Mouse (Mus musculus) intestine, embryonic 14.5 days (tissue): ENCODE measurements at regions not wholly inside any gene's neighbourhood (a gene's known extent, or its start where the extent isn't known, plus 50 kb on each side); places are given as distances from the start of the nearest gene placed in this dataset.

Experiments used
- ATAC-seq: fragments of 200-750 bp; cut with Nextera tagmentation; replicated peaks from 2 replicates; pipeline ENCODE4 v1.8.0; 2017; ENCODE audit warnings: low read depth, moderate number of reproducible peaks, moderate TSS enrichment, moderate library complexity; ENCODE audit not compliant: low FRiP score, low TSS enrichment
- DNase-seq: peaks from one replicate; pipeline ENCODE4 v3.0.0-alpha.2; 2018; ENCODE audit warnings: low spot score
- H3K27ac ChIP-seq: fragments of 300-500 bp; sonication (generic); 2 replicates; pipeline ENCODE4 v1.5.1; 2014; ENCODE audit warnings: low read depth, mild to moderate bottlenecking, control low read depth
- H3K27me3 ChIP-seq: fragments of 300-500 bp; sonication (generic); replicated peaks from 2 replicates; pipeline ENCODE4 v1.6.1; 2014; ENCODE audit warnings: low read length, control low read depth; ENCODE audit not compliant: control insufficient read depth, insufficient read depth
- H3K36me3 ChIP-seq: fragments of 300-500 bp; sonication (generic); 2 replicates; pipeline ENCODE4 v1.6.1; 2014; ENCODE audit warnings: low read length, control low read depth; ENCODE audit not compliant: control insufficient read depth, insufficient read depth
- H3K4me1 ChIP-seq: fragments of 300-500 bp; sonication (generic); replicated peaks from 2 replicates; pipeline ENCODE4 v1.6.1; 2014; ENCODE audit warnings: low read length, control low read depth, mixed read lengths; ENCODE audit not compliant: control insufficient read depth, insufficient read depth
- H3K4me2 ChIP-seq: fragments of 300-500 bp; sonication (generic); 2 replicates; pipeline ENCODE4 v1.6.1; 2014; ENCODE audit warnings: low read length
- H3K4me3 ChIP-seq: fragments of 300-500 bp; sonication (generic); 2 replicates; pipeline ENCODE4 v1.5.1; 2014; ENCODE audit warnings: low read depth, low read length, control low read depth, mixed read lengths
- H3K9ac ChIP-seq: fragments of 300-500 bp; sonication (generic); 2 replicates; pipeline ENCODE4 v1.6.1; 2014; ENCODE audit warnings: mild to moderate bottlenecking, low read length
- H3K9me3 ChIP-seq: fragments of 300-500 bp; sonication (generic); 2 replicates; pipeline ENCODE4 v1.6.1; 2016; ENCODE audit warnings: low read length, control low read depth; ENCODE audit not compliant: control insufficient read depth
- WGBS: fragments of 180-500 bp; shearing (Covaris S2); extraction: QIAGEN DNeasy Blood & Tissue Kit; methylation state at CpG from one replicate; pipeline ENCODE4 v1.1.7; 2014; 5-methylcytosine and 5-hydroxymethylcytosine counted together

DNA sequence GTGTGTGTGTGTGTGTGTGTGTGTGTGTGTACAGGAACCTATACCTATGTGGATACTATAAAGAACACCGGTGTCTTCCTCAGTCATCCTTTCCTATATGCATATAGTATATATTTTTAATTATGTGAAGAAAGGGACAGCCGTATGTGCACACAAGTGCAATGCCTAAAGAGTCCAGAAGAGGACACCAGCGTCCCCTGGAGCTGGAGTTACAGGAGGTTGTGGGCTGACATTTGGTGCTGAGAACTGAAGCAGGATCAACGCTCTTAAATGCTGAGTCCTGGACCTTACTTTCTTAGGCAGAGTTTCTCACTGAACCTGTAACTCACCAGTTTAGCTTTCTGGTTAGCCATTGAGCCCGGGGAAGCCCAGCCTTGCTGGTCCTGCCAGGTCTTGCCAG is 114.9 kb upstream of the Dapk1 start:
- no peak overlapping the region for H3K9ac ChIP-seq
- 92% methylated on average over 5 of the region's 5 CpGs for WGBS
- DNase-seq: no peak
- no peaks in the 10 kb centered on the region for H3K36me3 ChIP-seq
- no peak for ATAC-seq
- no peak overlapping the region for H3K4me2 ChIP-seq
- 0 out of 2 replicates have a peak, but pooled peaks cover 3% of the 10 kb centered on the region for H3K9me3 ChIP-seq
- H3K4me3 ChIP-seq: no peak overlapping the region
- H3K27ac ChIP-seq: 0 out of 2 replicates have a peak overlapping the region, but pooled peaks have one; percentile 94
- H3K4me1 ChIP-seq: peaks cover 17% of the 10 kb centered on the region
- no peaks in the 10 kb centered on the region for H3K27me3 ChIP-seq

DNA sequence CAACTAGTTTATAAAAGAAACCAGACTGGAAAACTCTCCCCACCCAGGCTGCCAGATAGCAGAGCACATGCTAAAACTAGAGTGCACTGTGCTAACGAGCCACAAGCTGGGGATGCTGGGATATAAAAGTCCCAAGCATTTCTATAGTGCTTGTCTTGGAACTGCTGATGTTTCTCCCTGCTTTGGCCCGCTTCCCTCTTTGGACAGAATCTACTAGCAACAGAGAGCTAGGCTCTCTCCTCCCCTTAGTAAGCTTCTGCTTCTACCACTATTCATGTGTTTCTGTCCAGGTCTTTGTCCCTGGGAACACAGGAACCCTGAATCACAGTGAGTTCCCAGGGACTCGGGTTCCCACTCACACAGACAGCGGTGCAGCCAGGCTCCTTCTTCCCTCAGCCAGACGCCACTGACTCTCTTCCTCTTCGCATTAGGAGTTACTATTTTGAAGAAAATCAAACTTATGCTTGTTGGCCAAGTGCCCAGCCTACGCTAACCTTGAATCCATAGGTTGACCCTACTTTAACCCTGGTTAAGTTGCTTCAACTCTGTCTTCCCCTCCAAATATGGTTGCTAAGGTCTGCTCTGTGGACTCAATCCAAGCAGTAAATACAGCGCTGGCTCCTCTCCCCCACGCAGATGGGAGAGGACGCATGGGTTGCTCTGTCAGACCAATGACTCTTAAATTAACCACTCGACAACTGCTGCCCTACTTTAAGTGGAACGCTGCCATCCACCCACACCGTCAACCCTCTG is 113.4 kb upstream of the Dapk1 start:
- 34% methylated on average over 13 of the region's 13 CpGs for WGBS
- peak overlapping the region; percentile 29 for H3K9ac ChIP-seq
- H3K4me3 ChIP-seq: no peak overlapping the region
- H3K9me3 ChIP-seq: 0 out of 2 replicates have a peak, but pooled peaks cover 3% of the 10 kb centered on the region
- peak overlapping the region; percentile 94 for H3K27ac ChIP-seq
- peak; percentile 73 for DNase-seq
- peak; percentile 74 for ATAC-seq
- H3K4me2 ChIP-seq: 0 out of 2 replicates have a peak overlapping the region, but pooled peaks have one; percentile 15
- no peaks in the 10 kb centered on the region for H3K36me3 ChIP-seq
- peaks cover 17% of the 10 kb centered on the region for H3K4me1 ChIP-seq
- no peaks in the 10 kb centered on the region for H3K27me3 ChIP-seq

DNA sequence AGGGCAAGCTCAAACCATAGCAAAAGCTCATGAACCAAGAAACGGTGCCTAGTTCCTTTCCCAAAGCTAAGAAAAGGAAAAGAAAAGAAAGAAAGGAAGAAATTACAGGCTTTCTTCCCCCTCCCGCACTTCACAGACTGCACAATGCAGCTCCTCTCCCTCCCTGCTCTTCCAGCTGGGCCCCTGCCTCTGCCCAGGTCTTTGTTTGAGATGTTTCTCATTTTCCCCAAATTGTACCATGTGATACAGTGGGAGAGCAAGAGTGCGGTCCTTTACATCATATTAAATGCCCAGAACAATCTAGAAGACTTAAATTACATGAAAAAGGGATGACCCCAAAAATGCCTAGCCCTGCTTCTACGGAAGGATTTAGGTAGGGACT is 112.9 kb upstream of the Dapk1 start:
- ATAC-seq (peak; percentile 53), DNase-seq (no peak)
- peak overlapping the region; percentile 94 for H3K27ac ChIP-seq
- H3K9me3 ChIP-seq: 0 out of 2 replicates have a peak, but pooled peaks cover 3% of the 10 kb centered on the region
- H3K4me2 ChIP-seq: no peak overlapping the region
- H3K36me3 ChIP-seq: no peaks in the 10 kb centered on the region
- H3K27me3 ChIP-seq: no peaks in the 10 kb centered on the region
- peak overlapping the region; percentile 29 for H3K9ac ChIP-seq
- 54% methylated on average over 4 of the region's 4 CpGs for WGBS
- H3K4me3 ChIP-seq: no peak overlapping the region
- peaks cover 17% of the 10 kb centered on the region for H3K4me1 ChIP-seq

DNA sequence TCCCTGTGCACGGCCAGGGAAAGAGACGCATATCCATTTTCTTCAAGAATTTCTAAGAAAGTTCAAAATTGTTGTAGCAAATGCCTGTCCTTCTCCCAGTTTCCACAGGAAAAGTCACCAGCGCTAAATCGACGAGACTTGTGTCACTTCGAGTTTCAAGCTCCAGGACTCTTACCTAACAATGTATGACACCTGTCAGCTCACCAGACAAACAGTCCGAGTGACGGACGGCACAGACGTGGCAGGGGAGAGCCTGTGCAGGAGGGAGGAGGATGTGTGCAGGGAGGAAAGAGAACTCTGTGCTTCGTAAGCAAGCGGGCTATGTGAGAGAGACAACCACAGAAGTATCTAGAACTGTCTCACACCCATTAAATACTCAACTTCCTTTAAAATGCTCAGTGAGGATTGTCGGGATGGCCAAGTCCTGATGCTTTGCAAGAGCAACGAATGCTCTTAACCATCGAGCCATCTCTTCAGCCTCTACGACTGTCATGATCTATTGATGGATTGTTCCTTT is 109.7 kb upstream of the Dapk1 start:
- Histone ChIP-seq H3K27ac (no peak overlapping the region), H3K9ac (no peak overlapping the region), H3K27me3 (no peaks in the 10 kb centered on the region), H3K9me3 (0 out of 2 replicates have a peak, but pooled peaks cover 1% of the 10 kb centered on the region), H3K4me2 (no peak overlapping the region), H3K36me3 (no peaks in the 10 kb centered on the region), H3K4me1 (peaks cover 17% of the 10 kb centered on the region), H3K4me3 (no peak overlapping the region)
- ATAC-seq: no peak
- WGBS: 57% methylated on average over 16 of the region's 16 CpGs
- DNase-seq: no peak

DNA sequence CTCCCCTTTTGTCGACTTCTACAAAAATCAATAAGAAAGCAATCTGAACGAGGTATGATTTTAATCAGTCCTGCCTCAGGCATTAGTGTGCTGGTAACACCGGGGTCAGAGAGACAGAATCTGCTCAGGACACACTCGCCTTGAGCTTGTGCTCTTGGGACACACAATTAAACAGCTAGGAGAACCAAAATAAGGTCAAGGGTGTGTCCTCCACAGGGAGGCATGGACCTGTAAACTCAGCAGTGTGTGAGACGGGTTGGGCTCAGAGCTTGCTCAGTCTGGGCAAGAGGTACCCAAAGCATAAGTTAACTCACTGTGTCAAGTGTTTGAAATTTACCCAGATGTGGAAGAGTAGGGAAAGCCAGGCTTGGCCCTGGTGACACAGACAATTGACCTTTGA is 107.9 kb upstream of the Dapk1 start:
- H3K4me2 ChIP-seq: no peak overlapping the region
- ATAC-seq (no peak), DNase-seq (no peak)
- H3K4me3 ChIP-seq: no peak overlapping the region
- H3K4me1 ChIP-seq: peaks cover 15% of the 10 kb centered on the region
- 74% methylated on average over 5 of the region's 5 CpGs for WGBS
- H3K27me3 ChIP-seq: no peaks in the 10 kb centered on the region
- no peaks in the 10 kb centered on the region for H3K36me3 ChIP-seq
- H3K9ac ChIP-seq: no peak overlapping the region
- no peaks in the 10 kb centered on the region for H3K9me3 ChIP-seq
- H3K27ac ChIP-seq: no peak overlapping the region

DNA sequence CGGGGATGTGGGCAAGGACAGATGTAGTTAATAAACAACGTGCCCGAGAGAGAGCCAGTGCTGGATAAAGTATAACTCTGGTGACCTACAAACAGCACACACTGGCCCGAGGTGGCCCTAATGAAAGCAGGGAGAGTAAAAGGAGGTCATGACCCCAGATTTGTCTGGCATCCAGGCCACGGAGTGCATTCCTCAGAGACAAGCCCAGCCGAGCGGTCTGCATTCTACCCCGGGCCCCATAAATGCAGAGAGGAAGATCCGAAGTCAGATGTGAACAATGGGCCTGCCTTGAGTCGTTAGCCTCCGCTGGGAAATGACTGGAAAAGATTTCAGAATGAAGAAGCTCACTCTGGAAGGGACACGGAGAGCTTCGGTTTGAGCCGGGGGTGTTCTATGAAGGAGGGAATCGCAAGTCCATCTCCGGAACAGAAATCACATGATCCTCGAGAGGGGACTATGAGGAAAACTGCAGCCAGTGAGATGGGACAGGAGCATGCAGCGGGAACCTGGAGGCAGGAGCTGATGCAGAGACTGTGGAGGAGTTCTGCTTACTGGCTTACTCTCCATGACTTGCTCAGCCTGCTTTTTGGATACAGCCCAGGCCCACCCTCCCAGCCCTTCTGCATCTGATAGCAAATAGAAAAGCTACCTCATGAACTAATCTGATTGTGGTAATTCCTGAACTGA is 103.9 kb upstream of the Dapk1 start:
- Histone ChIP-seq H3K9ac (no peak overlapping the region), H3K36me3 (no peaks in the 10 kb centered on the region), H3K4me2 (0 out of 2 replicates have a peak overlapping the region, but pooled peaks have one; percentile 9), H3K27me3 (no peaks in the 10 kb centered on the region), H3K9me3 (no peaks in the 10 kb centered on the region), H3K27ac (no peak overlapping the region), H3K4me1 (peaks cover 7% of the 10 kb centered on the region), H3K4me3 (no peak overlapping the region)
- no peak for DNase-seq
- 21% methylated on average over 18 of the region's 18 CpGs for WGBS
- no peak for ATAC-seq

DNA sequence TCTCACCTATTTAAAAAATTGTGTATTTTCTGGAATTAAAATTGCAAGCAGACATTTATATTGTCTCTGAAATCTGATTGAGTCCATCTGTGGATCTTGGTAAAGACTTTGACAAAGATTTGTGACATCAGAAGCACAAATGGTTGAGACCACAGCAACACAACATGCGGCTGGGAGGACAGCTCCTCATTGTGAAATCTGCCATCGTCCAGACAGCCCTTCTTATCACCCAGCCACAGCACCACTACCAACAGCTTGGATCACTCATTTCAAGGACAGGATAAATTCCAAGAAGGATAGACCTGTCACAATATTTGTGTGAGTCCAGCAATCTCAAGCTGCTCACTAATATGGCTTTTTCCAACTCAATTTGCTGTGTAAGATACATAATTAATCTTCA is 97.6 kb upstream of the Dapk1 start:
- no peaks in the 10 kb centered on the region for H3K27me3 ChIP-seq
- H3K4me3 ChIP-seq: no peak overlapping the region
- DNase-seq (no peak), ATAC-seq (no peak)
- no peak overlapping the region for H3K4me2 ChIP-seq
- no peak overlapping the region for H3K27ac ChIP-seq
- H3K36me3 ChIP-seq: no peaks in the 10 kb centered on the region
- no peaks in the 10 kb centered on the region for H3K9me3 ChIP-seq
- 67% methylated on average over 2 of the region's 2 CpGs for WGBS
- 0 out of 2 replicates have a peak, but pooled peaks cover 5% of the 10 kb centered on the region for H3K4me1 ChIP-seq
- H3K9ac ChIP-seq: no peak overlapping the region

DNA sequence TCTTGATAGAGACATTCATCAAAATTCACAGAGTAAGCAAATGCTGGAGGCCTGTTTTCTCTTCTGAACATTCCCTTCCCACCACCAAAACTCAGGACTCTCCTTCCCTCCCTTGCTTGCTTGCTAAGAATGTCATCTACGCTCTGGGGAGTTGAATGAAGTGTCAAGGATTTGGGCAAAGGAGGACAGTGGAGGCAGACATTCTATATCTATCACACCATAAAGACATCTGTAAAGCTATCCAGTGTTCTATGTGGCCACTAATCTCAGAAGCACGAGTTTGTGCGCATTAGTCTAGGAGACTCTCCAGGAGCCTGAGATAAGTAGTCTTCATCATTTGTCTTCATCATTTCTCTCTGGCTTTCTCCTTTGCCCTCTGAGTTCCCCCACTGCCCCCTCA is 94.1 kb upstream of the Dapk1 start:
- Histone ChIP-seq H3K27ac (no peak overlapping the region), H3K27me3 (no peaks in the 10 kb centered on the region), H3K4me2 (no peak overlapping the region), H3K9ac (no peak overlapping the region), H3K9me3 (no peaks in the 10 kb centered on the region), H3K4me3 (no peak overlapping the region), H3K4me1 (0 out of 2 replicates have a peak, but pooled peaks cover 5% of the 10 kb centered on the region), H3K36me3 (no peaks in the 10 kb centered on the region)
- whole genome bisulfite sequencing: 49% methylated on average over 3 of the region's 3 CpGs
- ATAC-seq (no peak), DNase-seq (no peak)
